Mouse (Mus musculus): ENCODE measurements around the gene Usp46. TPM values are rescaled to one million over a fixed set of nuclear protein-coding genes. Genes with fewer than 3 reads are reported as not detected.

The Usp46 gene
- polyA plus RNA-seq, 1 experiment from 2014 or later = 32.5 TPM

- no peaks in the 10 kb centered on the region for H3K9me3 ChIP-seq (ENCODE audit: control insufficient read depth, low read length)
- no peak overlapping the region for H3K9ac ChIP-seq (replicated peaks; ENCODE audit: low read depth, low read length)
- no peaks in the 10 kb centered on the region for H3K36me3 ChIP-seq (ENCODE audit: control insufficient read depth, insufficient read depth)
- no peaks in the 10 kb centered on the region for H3K27me3 ChIP-seq (replicated peaks; ENCODE audit: control insufficient read depth, insufficient read depth, low read length)
- WGBS = 94% methylated on average over 4 of the region's 4 CpGs
- no peak overlapping the region for H3K4me2 ChIP-seq (ENCODE audit: low read length)
- no peak for ATAC-seq
- H3K4me3 ChIP-seq (replicated peaks; ENCODE audit: low read length) = no peak overlapping the region
- H3K27ac ChIP-seq (ENCODE audit: low read length) = no peak overlapping the region
- H3K4me1 ChIP-seq (replicated peaks; ENCODE audit: control insufficient read depth, insufficient read depth, low read length) = no peaks in the 10 kb centered on the region
Observed at GRCm38 (mm10) chr5:74040541-74040940, 27.7 kb downstream of the Usp46 start.

GRCm38 (mm10) chr5:74035454-74035853 lies 32.8 kb downstream of the Usp46 start:
- Histone ChIP-seq H3K27ac (ENCODE audit: low read length) (no peak overlapping the region), H3K9me3 (ENCODE audit: control insufficient read depth, low read length) (no peaks in the 10 kb centered on the region), H3K36me3 (ENCODE audit: control insufficient read depth, insufficient read depth) (no peaks in the 10 kb centered on the region), H3K4me3 (replicated peaks; ENCODE audit: low read length) (no peak overlapping the region), H3K4me2 (ENCODE audit: low read length) (no peak overlapping the region), H3K4me1 (replicated peaks; ENCODE audit: control insufficient read depth, insufficient read depth, low read length) (no peaks in the 10 kb centered on the region), H3K27me3 (replicated peaks; ENCODE audit: control insufficient read depth, insufficient read depth, low read length) (no peaks in the 10 kb centered on the region), H3K9ac (replicated peaks; ENCODE audit: low read depth, low read length) (no peak overlapping the region)
- 76% methylated on average over 2 of the region's 2 CpGs for WGBS
- no peak for ATAC-seq

GRCm38 (mm10) chr5:74034177-74034576 lies 34.1 kb downstream of the Usp46 start:
- WGBS = 89% methylated on average over 4 of the region's 4 CpGs
- H3K27ac ChIP-seq (ENCODE audit: low read length) = no peak overlapping the region
- no peak overlapping the region for H3K9ac ChIP-seq (replicated peaks; ENCODE audit: low read depth, low read length)
- no peak overlapping the region for H3K4me2 ChIP-seq (ENCODE audit: low read length)
- no peak for ATAC-seq
- H3K27me3 ChIP-seq (replicated peaks; ENCODE audit: control insufficient read depth, insufficient read depth, low read length) = no peaks in the 10 kb centered on the region
- H3K9me3 ChIP-seq (ENCODE audit: control insufficient read depth, low read length) = no peaks in the 10 kb centered on the region
- H3K4me3 ChIP-seq (replicated peaks; ENCODE audit: low read length) = no peak overlapping the region
- H3K36me3 ChIP-seq (ENCODE audit: control insufficient read depth, insufficient read depth) = no peaks in the 10 kb centered on the region
- no peaks in the 10 kb centered on the region for H3K4me1 ChIP-seq (replicated peaks; ENCODE audit: control insufficient read depth, insufficient read depth, low read length)

GRCm38 (mm10) chr5:74029787-74030186 lies 38.4 kb downstream of the Usp46 start:
- 78% methylated on average over 7 of the region's 7 CpGs for WGBS
- Histone ChIP-seq H3K4me2 (ENCODE audit: low read length) (no peak overlapping the region), H3K4me3 (replicated peaks; ENCODE audit: low read length) (no peak overlapping the region), H3K9me3 (ENCODE audit: control insufficient read depth, low read length) (no peaks in the 10 kb centered on the region), H3K27ac (ENCODE audit: low read length) (no peak overlapping the region), H3K9ac (replicated peaks; ENCODE audit: low read depth, low read length) (no peak overlapping the region), H3K36me3 (ENCODE audit: control insufficient read depth, insufficient read depth) (no peaks in the 10 kb centered on the region), H3K27me3 (replicated peaks; ENCODE audit: control insufficient read depth, insufficient read depth, low read length) (no peaks in the 10 kb centered on the region), H3K4me1 (replicated peaks; ENCODE audit: control insufficient read depth, insufficient read depth, low read length) (no peaks in the 10 kb centered on the region)
- ATAC-seq = no peak

- WGBS = 92% methylated on average over 25 of the region's 25 CpGs
Observed at GRCm38 (mm10) chr5:74028691-74029479, 39.3 kb downstream of the Usp46 start.

GRCm38 (mm10) chr5:74028221-74028620 lies 40.0 kb downstream of the Usp46 start:
- Histone ChIP-seq H3K9me3 (ENCODE audit: control insufficient read depth, low read length) (no peaks in the 10 kb centered on the region), H3K27me3 (replicated peaks; ENCODE audit: control insufficient read depth, insufficient read depth, low read length) (no peaks in the 10 kb centered on the region), H3K27ac (ENCODE audit: low read length) (no peak overlapping the region), H3K9ac (replicated peaks; ENCODE audit: low read depth, low read length) (no peak overlapping the region), H3K4me1 (replicated peaks; ENCODE audit: control insufficient read depth, insufficient read depth, low read length) (no peaks in the 10 kb centered on the region), H3K4me2 (ENCODE audit: low read length) (no peak overlapping the region), H3K4me3 (replicated peaks; ENCODE audit: low read length) (no peak overlapping the region), H3K36me3 (ENCODE audit: control insufficient read depth, insufficient read depth) (no peaks in the 10 kb centered on the region)
- ATAC-seq = no peak
- 67% methylated on average over 2 of the region's 2 CpGs for WGBS

More at GRCm38 (mm10) chr5:74028691-74029479, 39.3 kb downstream of the Usp46 start:
- H3K27ac ChIP-seq (ENCODE audit: low read length) = no peak overlapping the region
- no peaks in the 10 kb centered on the region for H3K9me3 ChIP-seq (ENCODE audit: control insufficient read depth, low read length)
- no peak for ATAC-seq
- no peak overlapping the region for H3K4me2 ChIP-seq (ENCODE audit: low read length)
- no peaks in the 10 kb centered on the region for H3K4me1 ChIP-seq (replicated peaks; ENCODE audit: control insufficient read depth, insufficient read depth, low read length)
- H3K36me3 ChIP-seq (ENCODE audit: control insufficient read depth, insufficient read depth) = no peaks in the 10 kb centered on the region
- no peak overlapping the region for H3K9ac ChIP-seq (replicated peaks; ENCODE audit: low read depth, low read length)
- H3K27me3 ChIP-seq (replicated peaks; ENCODE audit: control insufficient read depth, insufficient read depth, low read length) = no peaks in the 10 kb centered on the region
- no peak overlapping the region for H3K4me3 ChIP-seq (replicated peaks; ENCODE audit: low read length)

- Histone ChIP-seq H3K27ac (ENCODE audit: low read length) (no peak overlapping the region), H3K36me3 (ENCODE audit: control insufficient read depth, insufficient read depth) (no peaks in the 10 kb centered on the region), H3K9me3 (ENCODE audit: control insufficient read depth, low read length) (no peaks in the 10 kb centered on the region), H3K4me2 (ENCODE audit: low read length) (no peak overlapping the region), H3K4me1 (replicated peaks; ENCODE audit: control insufficient read depth, insufficient read depth, low read length) (peaks cover 3% of the 10 kb centered on the region; the same call in 1 of the 2 replicates), H3K27me3 (replicated peaks; ENCODE audit: control insufficient read depth, insufficient read depth, low read length) (no peaks in the 10 kb centered on the region), H3K4me3 (replicated peaks; ENCODE audit: low read length) (no peak overlapping the region), H3K9ac (replicated peaks; ENCODE audit: low read depth, low read length) (no peak overlapping the region)
- WGBS = 96% methylated on average over 4 of the region's 4 CpGs
- ATAC-seq = no peak
Observed at GRCm38 (mm10) chr5:74020506-74020905, 47.7 kb downstream of the Usp46 start.

GRCm38 (mm10) chr5:74018870-74019565 lies 49.2 kb downstream of the Usp46 start:
- Histone ChIP-seq H3K27ac (ENCODE audit: low read length) (peak overlapping the region; percentile 27; the same call in 1 of the 2 replicates), H3K4me1 (replicated peaks; ENCODE audit: control insufficient read depth, insufficient read depth, low read length) (peaks cover 3% of the 10 kb centered on the region; the same call in 1 of the 2 replicates), H3K9ac (replicated peaks; ENCODE audit: low read depth, low read length) (no peak overlapping the region), H3K36me3 (ENCODE audit: control insufficient read depth, insufficient read depth) (0 out of 2 replicates have a peak, but pooled peaks cover 4% of the 10 kb centered on the region), H3K27me3 (replicated peaks; ENCODE audit: control insufficient read depth, insufficient read depth, low read length) (no peaks in the 10 kb centered on the region), H3K4me2 (ENCODE audit: low read length) (no peak overlapping the region), H3K4me3 (replicated peaks; ENCODE audit: low read length) (no peak overlapping the region), H3K9me3 (ENCODE audit: control insufficient read depth, low read length) (no peaks in the 10 kb centered on the region)
- no peak for ATAC-seq
- 56% methylated on average over 8 of the region's 8 CpGs for WGBS

GRCm38 (mm10) chr5:74017488-74017887 lies 50.7 kb downstream of the Usp46 start:
- H3K27me3 ChIP-seq (replicated peaks; ENCODE audit: control insufficient read depth, insufficient read depth, low read length) = no peaks in the 10 kb centered on the region
- 0 out of 2 replicates have a peak, but pooled peaks cover 4% of the 10 kb centered on the region for H3K36me3 ChIP-seq (ENCODE audit: control insufficient read depth, insufficient read depth)
- H3K27ac ChIP-seq (ENCODE audit: low read length) = no peak overlapping the region
- H3K4me1 ChIP-seq (replicated peaks; ENCODE audit: control insufficient read depth, insufficient read depth, low read length) = peaks cover 3% of the 10 kb centered on the region; the same call in 1 of the 2 replicates
- 83% methylated on average over 5 of the region's 5 CpGs for WGBS
- no peak for ATAC-seq
- no peaks in the 10 kb centered on the region for H3K9me3 ChIP-seq (ENCODE audit: control insufficient read depth, low read length)
- H3K4me3 ChIP-seq (replicated peaks; ENCODE audit: low read length) = no peak overlapping the region
- H3K9ac ChIP-seq (replicated peaks; ENCODE audit: low read depth, low read length) = no peak overlapping the region
- H3K4me2 ChIP-seq (ENCODE audit: low read length) = no peak overlapping the region
